Mouse (Mus musculus): ENCODE results near the gene Isyna1. TPM values are rescaled to one million over a fixed set of nuclear protein-coding genes. Genes with fewer than 3 reads are reported as not detected.

The Isyna1 gene
- total and polyA plus RNA-seq, 2 experiments from 2014 or later, result 113 to 152 TPM

DNA sequence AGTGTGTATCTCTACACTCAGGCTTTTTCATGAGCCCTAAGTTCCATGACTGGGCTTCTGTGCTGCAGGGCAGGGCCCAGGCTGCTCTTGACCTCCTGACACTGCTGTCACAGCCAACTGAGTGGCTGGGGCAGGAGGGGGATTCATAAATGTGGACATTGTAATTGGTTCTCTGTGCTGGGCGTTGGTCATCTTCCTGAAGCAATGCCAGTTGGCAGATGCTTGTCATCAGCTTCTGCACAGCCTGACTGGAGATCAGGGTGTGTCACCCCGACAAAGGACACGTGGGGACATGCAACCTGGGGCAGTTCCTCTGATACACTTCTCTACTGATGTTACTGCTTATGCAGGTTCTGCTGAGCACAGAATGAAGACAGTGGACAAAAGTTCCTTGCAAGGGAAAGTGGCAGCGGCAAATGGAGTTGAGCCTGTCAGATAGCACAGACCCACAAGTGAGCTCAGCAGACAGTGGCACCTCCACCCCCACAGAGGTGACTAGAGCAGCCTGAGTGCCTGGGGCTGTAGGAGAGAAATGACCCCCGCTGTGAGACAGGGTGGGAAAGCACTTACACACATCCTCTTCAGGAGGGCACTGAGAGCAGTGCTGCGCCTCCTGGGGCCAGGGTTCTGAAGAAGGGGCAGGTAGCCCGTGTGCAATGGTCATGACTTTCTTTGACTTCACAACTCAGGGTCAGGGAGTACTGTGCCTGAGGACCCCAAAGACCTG is 32.2 kb upstream of the Isyna1 start:
- Histone ChIP-seq H3K9ac (replicated peaks; ENCODE audit: low read length) (no peak overlapping the region), H3K27ac (no peak overlapping the region), H3K36me3 (ENCODE audit: insufficient read depth, low read length) (no peaks in the 10 kb centered on the region; the same call in 1 of the 2 replicates), H3K27me3 (ENCODE audit: insufficient read depth, low read length) (no peaks in the 10 kb centered on the region), H3K4me2 (ENCODE audit: low read depth, low read length) (no peak overlapping the region), H3K4me3 (ENCODE audit: low read length) (no peak overlapping the region), H3K9me3 (ENCODE audit: low read length) (no peaks in the 10 kb centered on the region), H3K4me1 (ENCODE audit: insufficient read depth, low read length) (peaks cover 8% of the 10 kb centered on the region; the same call in 1 of the 2 replicates)
- no peak for ATAC-seq
- WGBS, result 72% methylated on average over 7 of the region's 7 CpGs
- no peak for TF ChIP-seq CTCF (IDR thresholded peaks at IDR 0.05; ENCODE audit: low read depth)
- DNase-seq (ENCODE audit: low spot score), result no peak

DNA sequence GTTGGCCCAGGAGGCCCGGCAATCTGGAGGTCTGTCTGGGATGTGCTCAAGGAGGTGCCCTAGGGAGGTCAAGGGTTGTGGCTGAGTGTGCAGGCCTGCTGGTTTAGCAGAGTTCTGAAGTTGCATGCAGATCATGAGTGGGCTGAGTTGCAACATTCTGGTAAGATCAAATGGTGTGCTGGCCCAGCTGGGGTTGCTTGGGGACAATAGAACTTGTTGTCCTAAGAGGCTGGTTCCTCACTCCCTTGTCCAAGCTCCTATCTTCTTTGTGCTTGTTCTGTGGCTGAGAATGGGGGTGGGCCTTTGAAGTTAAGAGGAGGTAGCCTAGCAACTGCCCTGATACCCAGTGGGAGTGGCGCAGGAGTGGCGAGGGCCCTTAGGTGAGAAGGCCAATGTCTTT is 31.4 kb upstream of the Isyna1 start:
- no peak overlapping the region for H3K27ac ChIP-seq

DNA sequence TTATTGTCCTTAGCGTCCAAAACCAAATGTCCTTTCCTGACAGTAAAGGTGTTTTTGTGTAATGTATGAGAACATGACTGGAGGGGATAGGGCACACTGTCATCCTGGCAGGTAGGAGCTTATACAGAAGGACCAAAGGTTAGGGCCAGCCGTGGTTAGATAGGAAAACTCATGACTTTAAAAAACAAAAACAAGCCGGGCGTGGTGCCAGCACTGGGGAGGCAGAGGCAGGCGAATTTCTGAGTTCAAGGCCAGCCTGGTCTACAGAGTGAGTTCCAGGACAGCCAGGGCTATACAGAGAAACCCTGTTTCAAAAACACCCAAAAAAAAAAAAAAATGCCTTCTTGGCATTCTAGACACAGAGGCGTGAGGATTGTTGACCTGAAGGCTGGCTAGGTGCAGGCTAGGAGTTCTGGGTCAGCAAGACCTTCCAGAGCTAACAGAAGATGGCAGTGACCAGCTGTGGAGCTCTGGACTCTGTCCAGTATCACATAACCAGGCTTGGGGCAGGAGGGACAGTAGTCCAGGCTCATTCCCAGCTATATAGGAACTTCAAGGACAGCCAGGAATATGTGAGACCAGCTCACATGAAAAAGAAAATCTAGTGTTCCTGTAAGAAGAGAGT is 30.3 kb upstream of the Isyna1 start:
- no peaks in the 10 kb centered on the region; the same call in 1 of the 2 replicates for H3K36me3 ChIP-seq (ENCODE audit: insufficient read depth, low read length)
- TF ChIP-seq CTCF (IDR thresholded peaks at IDR 0.05; ENCODE audit: low read depth), result no peak
- DNase-seq (ENCODE audit: low spot score), result no peak
- H3K9me3 ChIP-seq (ENCODE audit: low read length), result no peaks in the 10 kb centered on the region
- no peak overlapping the region for H3K9ac ChIP-seq (replicated peaks; ENCODE audit: low read length)
- no peak overlapping the region for H3K4me2 ChIP-seq (ENCODE audit: low read depth, low read length)
- peaks cover 8% of the 10 kb centered on the region; the same call in 1 of the 2 replicates for H3K4me1 ChIP-seq (ENCODE audit: insufficient read depth, low read length)
- H3K27ac ChIP-seq, result no peak overlapping the region
- no peak for ATAC-seq
- no peaks in the 10 kb centered on the region for H3K27me3 ChIP-seq (ENCODE audit: insufficient read depth, low read length)
- 91% methylated on average over 6 of the region's 6 CpGs for WGBS
- no peak overlapping the region for H3K4me3 ChIP-seq (ENCODE audit: low read length)

More for the DNA sequence above, 31.4 kb upstream of the Isyna1 start:
- DNase-seq (ENCODE audit: low spot score) (no peak), ATAC-seq (no peak)
- Histone ChIP-seq H3K9ac (replicated peaks; ENCODE audit: low read length) (no peak overlapping the region), H3K4me3 (ENCODE audit: low read length) (no peak overlapping the region), H3K9me3 (ENCODE audit: low read length) (no peaks in the 10 kb centered on the region), H3K4me1 (ENCODE audit: insufficient read depth, low read length) (peaks cover 8% of the 10 kb centered on the region; the same call in 1 of the 2 replicates), H3K36me3 (ENCODE audit: insufficient read depth, low read length) (no peaks in the 10 kb centered on the region; the same call in 1 of the 2 replicates), H3K27me3 (ENCODE audit: insufficient read depth, low read length) (no peaks in the 10 kb centered on the region), H3K4me2 (ENCODE audit: low read depth, low read length) (no peak overlapping the region)
- no peak for TF ChIP-seq CTCF (IDR thresholded peaks at IDR 0.05; ENCODE audit: low read depth)
- WGBS, result 79% methylated on average over 3 of the region's 3 CpGs

DNA sequence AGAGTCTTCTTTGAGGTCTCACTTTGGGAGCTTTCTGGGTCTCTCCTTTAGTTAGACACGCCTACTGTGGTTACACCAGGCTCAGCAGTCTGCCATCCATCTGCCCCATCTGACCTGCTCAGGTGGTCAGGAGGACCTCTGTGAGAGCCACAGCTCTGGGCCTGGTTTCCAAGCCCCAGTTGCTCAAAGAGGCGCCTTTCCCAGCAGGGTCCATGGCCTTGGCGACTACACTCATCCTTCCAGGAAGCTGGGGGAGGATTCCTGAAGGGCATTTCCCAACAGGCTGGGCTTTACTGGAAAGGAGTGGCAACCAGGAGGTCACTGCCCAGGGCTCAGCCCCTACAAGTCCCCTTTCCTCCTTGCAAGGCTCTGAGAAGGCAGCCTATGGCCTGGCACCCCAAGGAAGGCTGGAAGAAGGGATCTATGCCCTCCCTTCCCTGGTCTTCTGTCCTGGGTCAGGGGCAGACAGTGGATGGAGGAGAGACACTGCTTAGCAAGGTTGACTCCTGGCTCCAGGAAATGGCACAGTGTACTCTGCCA is 29.4 kb upstream of the Isyna1 start:
- H3K27ac ChIP-seq, result no peak overlapping the region
- no peak overlapping the region for H3K9ac ChIP-seq (replicated peaks; ENCODE audit: low read length)
- 84% methylated on average over 3 of the region's 3 CpGs for WGBS
- ATAC-seq (no peak), DNase-seq (ENCODE audit: low spot score) (no peak)
- no peaks in the 10 kb centered on the region for H3K27me3 ChIP-seq (ENCODE audit: insufficient read depth, low read length)
- H3K36me3 ChIP-seq (ENCODE audit: insufficient read depth, low read length), result no peaks in the 10 kb centered on the region; the same call in 1 of the 2 replicates
- no peak for TF ChIP-seq CTCF (IDR thresholded peaks at IDR 0.05; ENCODE audit: low read depth)
- H3K4me1 ChIP-seq (ENCODE audit: insufficient read depth, low read length), result peaks cover 8% of the 10 kb centered on the region; the same call in 1 of the 2 replicates
- H3K4me3 ChIP-seq (ENCODE audit: low read length), result no peak overlapping the region
- H3K4me2 ChIP-seq (ENCODE audit: low read depth, low read length), result no peak overlapping the region
- no peaks in the 10 kb centered on the region for H3K9me3 ChIP-seq (ENCODE audit: low read length)

DNA sequence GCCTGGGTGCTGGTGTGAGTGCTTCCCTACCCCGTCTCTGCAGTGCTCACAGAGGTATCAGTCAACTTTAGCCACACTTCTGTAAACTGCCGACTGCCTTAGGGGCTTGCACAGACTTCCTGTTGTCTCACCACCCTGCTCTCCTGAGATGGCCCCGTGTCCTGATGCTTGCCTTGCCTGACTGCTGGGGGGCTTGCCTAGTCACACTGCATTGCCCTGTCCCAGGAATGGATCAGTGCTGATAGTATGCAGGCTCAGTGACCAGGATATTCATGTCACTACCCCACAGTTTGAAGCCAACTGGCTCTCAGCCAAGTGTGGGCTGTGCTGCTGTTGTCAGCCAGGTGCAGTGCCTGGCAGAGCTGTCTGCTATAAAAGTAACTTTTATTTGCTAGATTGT is 28.6 kb upstream of the Isyna1 start:
- no peak for TF ChIP-seq CTCF (IDR thresholded peaks at IDR 0.05; ENCODE audit: low read depth)

DNA sequence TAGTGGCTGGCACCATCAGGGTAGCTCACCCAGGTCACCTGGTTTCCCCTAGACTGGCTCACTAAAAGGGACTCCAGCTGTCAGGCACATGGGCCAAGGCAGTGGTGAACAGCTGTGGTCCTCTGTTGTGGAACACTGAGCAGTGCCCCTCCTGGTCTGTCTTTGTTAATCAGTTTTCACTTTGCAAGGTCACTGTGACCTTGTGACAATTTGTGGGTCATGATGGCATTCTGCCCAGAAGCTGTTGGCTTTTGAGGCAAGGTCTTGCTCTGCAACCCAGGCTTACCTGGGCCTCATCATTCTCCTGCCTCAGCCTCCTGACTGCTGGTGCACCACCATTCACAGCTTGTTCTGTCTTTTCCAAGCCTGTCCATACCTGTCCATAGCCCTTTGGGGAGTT is 23.8 kb upstream of the Isyna1 start:
- ATAC-seq, result no peak
- TF ChIP-seq CTCF (IDR thresholded peaks at IDR 0.05; ENCODE audit: low read depth), result no peak
- DNase-seq (ENCODE audit: low spot score), result no peak
- Histone ChIP-seq H3K36me3 (ENCODE audit: insufficient read depth, low read length) (no peaks in the 10 kb centered on the region; the same call in 1 of the 2 replicates), H3K27me3 (ENCODE audit: insufficient read depth, low read length) (no peaks in the 10 kb centered on the region), H3K9ac (replicated peaks; ENCODE audit: low read length) (no peak overlapping the region), H3K4me2 (ENCODE audit: low read depth, low read length) (no peak overlapping the region), H3K27ac (no peak overlapping the region), H3K4me3 (ENCODE audit: low read length) (no peak overlapping the region), H3K9me3 (ENCODE audit: low read length) (no peaks in the 10 kb centered on the region), H3K4me1 (ENCODE audit: insufficient read depth, low read length) (no peaks in the 10 kb centered on the region)

More for the DNA sequence above, 28.6 kb upstream of the Isyna1 start:
- ATAC-seq (no peak), DNase-seq (ENCODE audit: low spot score) (peak; percentile 34)
- WGBS, result 51% methylated on average over 3 of the region's 3 CpGs
- H3K36me3 ChIP-seq (ENCODE audit: insufficient read depth, low read length), result no peaks in the 10 kb centered on the region; the same call in 1 of the 2 replicates
- H3K27me3 ChIP-seq (ENCODE audit: insufficient read depth, low read length), result no peaks in the 10 kb centered on the region
- H3K4me2 ChIP-seq (ENCODE audit: low read depth, low read length), result no peak overlapping the region
- peaks cover 8% of the 10 kb centered on the region; the same call in 1 of the 2 replicates for H3K4me1 ChIP-seq (ENCODE audit: insufficient read depth, low read length)
- no peaks in the 10 kb centered on the region for H3K9me3 ChIP-seq (ENCODE audit: low read length)
- no peak overlapping the region for H3K27ac ChIP-seq
- no peak overlapping the region for H3K9ac ChIP-seq (replicated peaks; ENCODE audit: low read length)
- H3K4me3 ChIP-seq (ENCODE audit: low read length), result no peak overlapping the region
